Mouse (Mus musculus): Measurements from ENCODE around the gene Bcl2.

DNA sequence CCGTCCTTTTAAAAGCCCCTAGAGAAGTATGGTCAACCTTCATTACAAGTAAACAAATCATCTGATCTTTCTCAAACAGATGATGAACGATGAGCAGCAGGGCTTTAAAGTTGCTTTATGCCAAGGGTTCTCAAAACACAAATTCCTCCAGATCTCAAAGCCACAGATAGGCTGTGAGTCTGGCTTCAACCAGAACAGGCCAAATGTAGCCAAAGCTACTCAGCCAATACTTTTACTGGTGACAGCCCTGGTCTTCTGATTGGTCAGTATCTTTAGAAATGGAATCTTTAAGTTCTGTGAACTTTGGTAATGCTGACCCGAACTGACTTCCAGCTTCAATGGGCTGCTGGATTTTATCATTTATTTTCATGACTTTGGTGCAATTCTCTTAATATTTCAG lies 10.9 kb downstream of the Bcl2 start:
- no peak for TF ChIP-seq CTCF (IDR thresholded peaks at IDR 0.05; ENCODE audit: borderline replicate concordance, control insufficient read depth, extremely low read depth, insufficient read depth, low read length, poor library complexity)
- no peak for TF ChIP-seq POLR2A (IDR thresholded peaks at IDR 0.05; ENCODE audit: control insufficient read depth, extremely low read depth, insufficient read depth, low read length, poor library complexity)

All from thymus, adult 2 months (tissue).